Mouse (Mus musculus) forebrain, postnatal 0 days (tissue): ENCODE data around the gene Galnt15. TPM values are rescaled to one million over a fixed set of nuclear protein-coding genes. Genes with fewer than 3 reads are reported as not detected.

Experiments
- ATAC-seq: fragments of 200-750 bp; cut with Nextera tagmentation; 2 replicates; pipeline ENCODE4 v1.8.0; 2017; ENCODE audit warnings: mild to moderate bottlenecking, moderate library complexity
- DNase-seq: peaks from one replicate; pipeline ENCODE4 v3.0.0-alpha.2; 2015
- H3K27ac ChIP-seq: fragments of 300-500 bp; sonication (generic); 2 replicates; pipeline ENCODE4 v1.5.1; 2014; ENCODE audit warnings: low read depth, mild to moderate bottlenecking, antibody characterized with exemption, low read length, moderate library complexity, mixed read lengths
- H3K27me3 ChIP-seq: fragments of 300-500 bp; sonication (generic); 2 replicates; pipeline ENCODE4 v1.6.1; 2014; ENCODE audit warnings: mild to moderate bottlenecking, low read length, mixed read lengths; ENCODE audit not compliant: insufficient read depth
- H3K36me3 ChIP-seq: fragments of 300-500 bp; sonication (generic); 2 replicates; pipeline ENCODE4 v1.6.1; 2014; ENCODE audit warnings: mild to moderate bottlenecking, moderate library complexity; ENCODE audit not compliant: insufficient read depth
- H3K4me1 ChIP-seq: fragments of 300-500 bp; sonication (generic); 2 replicates; pipeline ENCODE4 v1.6.1; 2014; ENCODE audit warnings: antibody characterized with exemption; ENCODE audit not compliant: insufficient read depth
- H3K4me2 ChIP-seq: fragments of 300-500 bp; sonication (generic); 2 replicates; pipeline ENCODE4 v1.6.1; 2014; ENCODE audit warnings: low read depth, mild to moderate bottlenecking, moderate library complexity
- H3K4me3 ChIP-seq: fragments of 300-500 bp; sonication (generic); 2 replicates; pipeline ENCODE4 v1.5.1; 2014; ENCODE audit warnings: low read depth, low read length, mixed read lengths
- H3K9ac ChIP-seq: fragments of 300-500 bp; sonication (generic); 2 replicates; pipeline ENCODE4 v1.6.1; 2014; ENCODE audit warnings: mild to moderate bottlenecking
- H3K9me3 ChIP-seq: fragments of 300-500 bp; sonication (generic); 2 replicates; pipeline ENCODE4 v1.6.1; 2016; ENCODE audit warnings: low read length
- CTCF ChIP-seq: sonication (generic); IDR thresholded peaks from 2 replicates; pipeline ENCODE4 v1.5.1; 2016; ENCODE audit warnings: antibody characterized with exemption, control low read depth, low read depth
- WGBS: fragments of 180-500 bp; shearing (Covaris S2); extraction: QIAGEN DNeasy Blood & Tissue Kit; methylation state at CpG from one replicate; pipeline ENCODE4 v1.1.7; 2014; 5-methylcytosine and 5-hydroxymethylcytosine counted together
- polyA plus RNA-seq: library from polyadenylated mRNA; unstranded; fragments of >200 nt; fragmentation: Nextera tagmentation; extraction: Ambion mirVana; gene quantifications from 2 replicates; pipeline ENCODE4 v1.2.1, GENCODE M21; 2015
- total RNA-seq: library from RNA; depleted of rRNA; stranded (reverse); fragments of >200 nt; gene quantifications from 2 replicates; pipeline ENCODE4 v1.2.3, GENCODE M21; 2014; rRNA removed

The Galnt15 gene
- total and polyA plus RNA-seq, 2 experiments from 2014 or later = 0.54 to 1.8 TPM

DNA sequence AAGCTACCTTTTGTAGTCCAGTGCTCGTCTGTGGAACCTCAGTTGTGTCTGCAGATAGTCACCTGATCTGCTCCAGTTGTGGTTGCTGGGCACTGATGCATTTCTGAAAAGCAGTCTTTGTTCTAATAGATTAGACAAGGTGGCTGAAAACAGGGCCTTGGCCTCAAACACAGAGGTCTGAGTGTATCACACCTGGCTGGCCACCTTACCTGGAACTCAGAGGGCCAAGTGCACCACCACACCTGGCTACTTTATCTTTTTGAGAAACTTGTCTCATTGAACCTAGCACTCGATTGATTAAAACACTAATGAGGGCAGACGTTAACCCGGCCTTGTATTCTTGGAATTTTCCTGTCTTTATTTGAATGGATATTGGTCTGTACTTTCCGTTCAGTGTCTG, 66.9 kb downstream of the Galnt15 start:
- DNase-seq (no peak), ATAC-seq (no peak)
- no peak overlapping the region for H3K27ac ChIP-seq
- no peaks in the 10 kb centered on the region for H3K4me1 ChIP-seq
- no peak overlapping the region for H3K4me3 ChIP-seq
- H3K36me3 ChIP-seq = peaks cover 67% of the 10 kb centered on the region
- no peak overlapping the region for H3K4me2 ChIP-seq
- no peak overlapping the region for H3K9ac ChIP-seq
- no peak for TF ChIP-seq CTCF
- no peaks in the 10 kb centered on the region for H3K9me3 ChIP-seq
- no peaks in the 10 kb centered on the region for H3K27me3 ChIP-seq
- WGBS = 73% methylated on average over 5 of the region's 5 CpGs

DNA sequence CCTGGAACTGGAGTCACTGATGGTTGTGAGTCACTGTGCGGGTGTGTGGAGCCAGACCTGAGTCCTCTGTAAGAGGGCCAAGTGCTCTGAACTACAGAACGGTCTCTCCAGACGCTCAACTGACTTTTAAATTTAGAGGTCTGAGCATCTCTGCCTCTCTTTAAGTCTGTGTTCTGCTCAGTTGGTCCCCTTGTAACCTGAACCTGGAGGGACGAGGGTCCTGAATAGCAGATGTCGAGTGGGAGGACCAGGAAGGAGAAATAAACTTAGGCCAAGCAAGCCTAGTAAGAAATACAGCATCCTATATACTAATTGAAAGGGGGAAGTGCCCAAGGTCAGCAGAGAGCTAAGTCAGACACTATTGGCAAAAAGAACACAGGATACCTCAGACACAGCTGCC, 68.0 kb downstream of the Galnt15 start:
- Histone ChIP-seq H3K36me3 (peaks cover 71% of the 10 kb centered on the region), H3K27me3 (no peaks in the 10 kb centered on the region), H3K4me3 (no peak overlapping the region), H3K4me2 (no peak overlapping the region), H3K4me1 (no peaks in the 10 kb centered on the region), H3K9me3 (no peaks in the 10 kb centered on the region), H3K27ac (no peak overlapping the region), H3K9ac (no peak overlapping the region)
- ATAC-seq = no peak
- no peak for DNase-seq
- 87% methylated on average over 5 of the region's 5 CpGs for WGBS
- TF ChIP-seq CTCF = no peak

- Histone ChIP-seq H3K9me3 (no peaks in the 10 kb centered on the region), H3K4me3 (no peak overlapping the region), H3K4me2 (no peak overlapping the region), H3K9ac (no peak overlapping the region), H3K4me1 (no peaks in the 10 kb centered on the region), H3K36me3 (peaks cover 71% of the 10 kb centered on the region), H3K27me3 (no peaks in the 10 kb centered on the region), H3K27ac (no peak overlapping the region)
- no peak for ATAC-seq
- WGBS = 94% methylated on average over 7 of the region's 7 CpGs
- no peak for DNase-seq
- no peak for TF ChIP-seq CTCF
These were observed 68.9 kb downstream of the Galnt15 start for GRCm38 (mm10) chr14:32097691-32098090.

DNA sequence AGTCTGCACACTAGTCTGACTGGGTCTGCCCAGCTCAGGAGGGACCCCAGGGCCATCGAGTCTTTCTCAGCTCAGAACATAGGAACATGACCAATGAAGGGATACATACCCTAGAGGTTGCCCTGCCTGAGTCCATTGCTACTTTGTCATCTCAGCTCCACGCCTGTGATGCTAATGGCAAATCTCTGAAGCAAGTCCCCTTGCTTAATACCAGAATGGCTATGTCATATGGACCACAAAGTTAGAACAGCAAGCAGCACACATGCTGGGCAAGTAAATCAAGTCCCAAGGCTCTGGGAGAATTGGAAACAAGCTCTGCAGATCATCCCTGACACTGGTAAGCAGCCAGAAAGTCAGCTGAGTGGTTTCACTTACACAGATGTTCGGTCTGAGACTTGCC, 70.2 kb downstream of the Galnt15 start:
- no peaks in the 10 kb centered on the region for H3K27me3 ChIP-seq
- no peak overlapping the region for H3K9ac ChIP-seq
- H3K4me2 ChIP-seq = no peak overlapping the region
- TF ChIP-seq CTCF = no peak
- H3K9me3 ChIP-seq = no peaks in the 10 kb centered on the region
- no peaks in the 10 kb centered on the region for H3K4me1 ChIP-seq
- WGBS = 92% methylated on average over 3 of the region's 3 CpGs
- no peak overlapping the region for H3K27ac ChIP-seq
- no peak for DNase-seq
- H3K36me3 ChIP-seq = peaks cover 62% of the 10 kb centered on the region
- no peak for ATAC-seq
- no peak overlapping the region for H3K4me3 ChIP-seq

GRCm38 (mm10) chr14:32103556-32103955, 74.8 kb downstream of the Galnt15 start:
- Histone ChIP-seq H3K36me3 (peaks cover 35% of the 10 kb centered on the region), H3K9me3 (no peaks in the 10 kb centered on the region), H3K4me2 (no peak overlapping the region), H3K4me1 (no peaks in the 10 kb centered on the region), H3K4me3 (no peak overlapping the region), H3K27me3 (no peaks in the 10 kb centered on the region), H3K27ac (no peak overlapping the region), H3K9ac (no peak overlapping the region)
- 86% methylated on average over 4 of the region's 4 CpGs for WGBS
- DNase-seq (no peak), ATAC-seq (no peak)
- TF ChIP-seq CTCF = no peak

DNA sequence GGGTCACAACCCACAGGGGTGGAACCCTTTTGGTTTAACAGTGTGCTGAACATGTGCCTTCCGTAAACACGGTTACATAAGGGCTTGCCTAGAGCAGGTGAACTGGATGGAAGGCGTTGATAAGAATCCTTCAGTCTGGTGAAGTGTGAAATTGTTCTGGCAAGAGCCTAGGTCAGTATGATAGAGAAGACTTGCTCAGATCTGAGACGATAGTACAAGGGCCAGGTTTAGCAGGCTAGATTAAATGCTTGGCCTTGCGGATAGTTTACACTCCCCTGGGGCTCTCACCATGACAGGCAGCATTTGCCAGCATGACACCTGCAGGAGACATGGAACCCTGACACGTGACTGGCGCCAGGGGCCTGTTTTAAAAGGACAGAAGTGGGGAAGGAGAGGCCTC, 76.9 kb downstream of the Galnt15 start:
- Histone ChIP-seq H3K4me3 (no peak overlapping the region), H3K36me3 (peaks cover 15% of the 10 kb centered on the region), H3K9me3 (no peaks in the 10 kb centered on the region), H3K9ac (no peak overlapping the region), H3K4me1 (no peaks in the 10 kb centered on the region), H3K27ac (no peak overlapping the region), H3K27me3 (no peaks in the 10 kb centered on the region), H3K4me2 (no peak overlapping the region)
- no peak for ATAC-seq
- DNase-seq = no peak
- WGBS = 65% methylated on average over 7 of the region's 7 CpGs
- no peak for TF ChIP-seq CTCF

GRCm38 (mm10) chr14:32106911-32107310, 78.1 kb downstream of the Galnt15 start:
- no peak for TF ChIP-seq CTCF
- Histone ChIP-seq H3K36me3 (peaks cover 10% of the 10 kb centered on the region), H3K27ac (no peak overlapping the region), H3K4me1 (no peaks in the 10 kb centered on the region), H3K9ac (no peak overlapping the region), H3K27me3 (no peaks in the 10 kb centered on the region), H3K4me3 (no peak overlapping the region), H3K4me2 (no peak overlapping the region), H3K9me3 (no peaks in the 10 kb centered on the region)
- DNase-seq (no peak), ATAC-seq (no peak)
- WGBS = 90% methylated on average over 4 of the region's 4 CpGs

Other genes starting within 250 kb of the Galnt15 start
- 27.5 and 29.1 TPM in 2 replicates for gene Ankrd28, start 198.3 kb upstream of the Galnt15 start, total RNA-seq
- 5.6 and 6.9 TPM in 2 replicates for gene Ankrd28, start 198.3 kb upstream of the Galnt15 start, polyA plus RNA-seq
- gene Oxnad1, start 56.4 kb downstream of the Galnt15 start, total RNA-seq = 26.2 and 36.5 TPM in 2 replicates
- 16.9 and 22.4 TPM in 2 replicates for gene Oxnad1, start 56.4 kb downstream of the Galnt15 start, polyA plus RNA-seq
- gene Dph3, start 56.7 kb downstream of the Galnt15 start, total RNA-seq = 54.3 and 54.7 TPM in 2 replicates
- gene Dph3, start 56.7 kb downstream of the Galnt15 start, polyA plus RNA-seq = 68.0 and 76.4 TPM in 2 replicates
- not detected in 2 replicates for gene Msmb, start 113.0 kb downstream of the Galnt15 start, total RNA-seq
- gene Msmb, start 113.0 kb downstream of the Galnt15 start, polyA plus RNA-seq = not detected in 2 replicates
- gene Ncoa4, start 130.9 kb downstream of the Galnt15 start, total RNA-seq = 143 and 153 TPM in 2 replicates
- gene Ncoa4, start 130.9 kb downstream of the Galnt15 start, polyA plus RNA-seq = 77.9 and 83.8 TPM in 2 replicates
- gene Timm23, start 172.9 kb downstream of the Galnt15 start, total RNA-seq = 123 and 160 TPM in 2 replicates
- gene Timm23, start 172.9 kb downstream of the Galnt15 start, polyA plus RNA-seq = 253 and 292 TPM in 2 replicates
- 46.9 and 56.0 TPM in 2 replicates for gene Parg, start 173.0 kb downstream of the Galnt15 start, total RNA-seq
- gene Parg, start 173.0 kb downstream of the Galnt15 start, polyA plus RNA-seq = 27.8 and 28.9 TPM in 2 replicates